Mouse (Mus musculus) layer of hippocampus, postnatal 14 days (tissue): ENCODE data around the gene Mark4. TPM values are rescaled to one million over a fixed set of nuclear protein-coding genes. Genes with fewer than 3 reads are reported as not detected.
A peak's percentile ranks its signal among the peaks of the same experiment; 100 is the strongest.

Experiments
- DNase-seq, 2 experiments: peaks; one replicate each; pipeline ENCODE4 v3.0.0; 2021 to 2022; ENCODE audit warnings: low spot score in 2 of 2, mixed read lengths in 1 of 2
- microRNA-seq, 2 experiments: library from miRNA; unstranded; fragments of <30 nt; microRNA quantifications; one replicate each; pipeline ENCODE4 v1.2.0; 2021
- total RNA-seq, 2 experiments: library from RNA; stranded (reverse); gene quantifications; 2 replicates each; pipeline ENCODE4 v1.2.3; 2021

Mark4 gene
- total RNA-seq, 2 experiments from 2014 or later, result 114 to 119 TPM

DNA sequence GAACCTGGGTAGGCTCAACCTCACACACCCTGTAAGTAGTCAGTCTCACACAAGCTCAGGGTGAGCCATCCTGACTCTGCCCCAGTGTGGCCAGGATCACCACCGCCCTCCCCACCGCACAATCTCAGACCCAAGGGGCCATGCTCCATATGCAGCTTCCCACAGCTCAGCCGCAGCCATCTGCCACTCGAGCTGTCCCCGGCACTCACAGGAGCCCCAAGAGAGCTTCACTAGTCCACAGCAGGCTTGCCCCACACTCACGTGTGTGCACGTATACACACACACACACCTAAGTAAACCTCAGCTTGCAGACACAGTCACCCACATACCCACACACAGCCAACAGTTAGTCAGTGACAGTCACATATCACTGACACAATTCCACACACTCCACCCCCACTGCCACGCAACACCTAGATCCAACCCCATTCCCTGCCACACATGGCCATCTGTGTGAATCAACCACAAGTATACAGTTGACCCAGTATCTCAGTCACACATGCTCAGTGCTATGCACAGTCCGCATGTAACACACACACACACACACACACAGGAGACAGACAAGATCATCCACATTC, 56.0 kb downstream of the Mark4 start:
- DNase-seq, result no peak

DNA sequence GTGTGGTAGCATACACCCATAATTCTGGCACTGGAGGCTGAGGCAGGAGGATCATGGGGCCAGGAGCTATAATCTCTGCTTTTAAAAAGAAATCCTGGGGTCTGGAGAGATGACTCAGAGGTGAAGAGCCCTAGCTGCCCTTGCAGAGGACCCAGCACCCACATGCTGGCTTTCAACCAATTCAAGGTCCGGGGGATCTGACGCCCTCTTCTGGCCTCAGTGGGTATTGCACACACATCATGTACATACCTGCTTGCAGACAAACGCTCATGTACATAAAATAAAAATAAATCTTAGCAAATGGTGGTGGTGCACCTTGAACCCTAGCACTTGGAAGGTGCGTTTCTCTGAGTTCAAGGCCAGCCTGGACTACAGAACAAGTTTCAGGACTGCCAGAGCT, 57.7 kb downstream of the Mark4 start:
- no peak for DNase-seq

DNA sequence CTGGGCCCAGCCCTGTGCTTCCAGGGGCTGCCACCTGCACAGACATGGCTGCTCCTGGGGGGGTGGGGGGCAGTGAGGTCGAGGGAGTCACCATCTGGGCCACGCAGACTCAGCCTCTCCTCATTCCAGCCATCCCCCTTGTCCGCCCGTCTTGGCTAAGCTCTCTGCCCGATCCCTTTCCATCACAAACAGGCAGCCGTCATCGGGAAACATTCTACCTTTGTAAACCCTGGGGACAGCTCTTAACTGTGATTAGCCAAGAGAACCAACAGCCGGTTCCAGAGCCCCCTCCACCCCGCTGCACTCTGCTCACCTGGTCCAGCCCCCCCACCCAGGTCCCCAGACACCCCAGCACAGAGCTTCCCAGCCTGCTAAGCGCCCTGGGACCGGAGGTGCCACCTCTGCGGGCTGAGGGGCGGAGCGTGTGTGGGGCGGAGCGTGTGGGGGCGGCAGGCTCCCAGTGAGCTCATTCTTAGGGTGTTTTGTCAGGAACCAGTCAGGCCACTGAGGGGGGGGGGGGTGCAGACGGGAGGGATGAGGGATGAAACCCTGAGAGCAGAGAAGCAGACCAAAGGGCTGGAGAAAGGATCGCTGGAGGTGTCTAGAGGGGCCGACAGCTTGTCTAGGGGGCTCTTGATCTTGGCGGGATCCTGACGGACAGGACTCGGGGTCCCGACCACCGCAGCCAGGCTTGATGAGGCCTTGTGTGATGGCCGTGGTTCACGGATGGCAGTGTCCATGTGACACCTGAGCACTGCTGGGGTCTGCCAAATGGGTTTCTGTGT, 58.9 kb downstream of the Mark4 start:
- DNase-seq, result no peak

DNA sequence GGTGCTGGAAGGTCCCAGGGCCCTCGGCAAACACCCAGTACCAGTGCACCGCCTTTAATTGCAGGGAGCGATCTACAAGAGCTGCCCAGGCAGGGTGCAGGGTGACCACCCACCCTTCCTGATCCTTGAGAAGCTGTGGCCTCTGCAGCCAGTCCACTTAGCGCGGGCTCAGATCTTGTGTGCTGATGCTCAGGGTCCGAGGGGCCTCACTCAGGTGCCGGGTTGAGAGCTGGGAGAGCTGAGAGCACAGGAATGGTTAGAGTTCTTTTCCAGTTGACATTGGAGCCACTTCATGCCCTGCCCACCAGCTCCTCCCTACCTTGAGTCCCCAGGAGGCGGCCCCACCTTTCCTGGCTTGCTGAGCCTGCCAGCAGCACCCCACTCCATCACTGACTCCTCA, 64.1 kb downstream of the Mark4 start:
- no peak for DNase-seq

DNA sequence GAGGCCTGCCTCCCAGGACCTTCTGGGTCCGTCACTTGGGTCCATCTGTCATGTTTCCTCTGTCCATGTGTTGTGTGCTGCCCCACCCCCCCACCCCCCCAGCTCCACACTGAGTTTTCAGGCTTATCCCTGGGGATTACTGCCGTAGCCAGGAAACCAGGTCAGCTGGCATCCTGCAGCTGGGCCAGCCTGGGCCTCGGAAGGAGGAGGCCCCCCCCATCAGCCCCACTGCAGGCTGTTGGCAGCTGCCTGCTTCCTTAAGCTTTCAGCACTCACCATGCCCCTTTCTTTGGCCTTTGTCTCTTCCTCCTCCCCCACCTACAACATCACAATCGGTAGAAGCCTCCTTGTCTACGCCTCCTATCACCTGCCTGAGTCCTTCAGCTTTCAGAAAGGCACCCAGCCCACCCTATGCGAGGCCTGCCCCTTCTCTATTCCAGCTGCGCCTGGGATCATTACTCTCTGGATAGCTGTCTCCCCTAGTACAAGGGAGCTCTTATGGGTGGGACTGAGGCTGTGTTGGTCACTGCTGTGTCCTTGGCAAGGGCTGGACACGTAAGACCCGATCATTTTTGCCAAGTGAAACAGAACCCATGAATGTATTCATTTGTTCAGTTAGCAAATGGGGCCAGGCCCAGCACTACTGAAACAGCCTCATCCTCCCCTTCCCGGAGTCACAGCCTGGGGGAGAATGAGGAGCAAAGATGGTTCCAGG, 69.8 kb downstream of the Mark4 start:
- DNase-seq, result peak; percentile 45 to 49

DNA sequence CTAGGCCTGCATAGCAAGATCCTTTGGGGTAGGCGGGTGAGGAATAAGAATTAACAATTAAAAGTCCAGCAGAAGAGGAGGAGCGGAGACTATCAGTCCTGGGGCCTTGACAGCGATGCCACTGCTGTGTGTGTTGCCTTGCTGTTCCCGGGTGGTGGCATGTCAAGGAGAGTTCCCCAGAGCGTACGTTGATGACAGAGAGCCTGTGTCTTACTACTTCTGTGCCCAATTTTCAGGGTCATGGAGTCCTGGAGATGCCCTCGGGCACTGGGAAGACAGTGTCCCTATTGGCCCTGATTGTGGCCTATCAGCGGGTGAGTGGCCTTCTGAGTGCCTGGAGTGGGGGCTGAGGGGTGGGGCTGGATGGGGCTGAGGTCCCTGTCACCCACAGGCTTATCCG, 74.9 kb downstream of the Mark4 start:
- DNase-seq, result no peak

DNA sequence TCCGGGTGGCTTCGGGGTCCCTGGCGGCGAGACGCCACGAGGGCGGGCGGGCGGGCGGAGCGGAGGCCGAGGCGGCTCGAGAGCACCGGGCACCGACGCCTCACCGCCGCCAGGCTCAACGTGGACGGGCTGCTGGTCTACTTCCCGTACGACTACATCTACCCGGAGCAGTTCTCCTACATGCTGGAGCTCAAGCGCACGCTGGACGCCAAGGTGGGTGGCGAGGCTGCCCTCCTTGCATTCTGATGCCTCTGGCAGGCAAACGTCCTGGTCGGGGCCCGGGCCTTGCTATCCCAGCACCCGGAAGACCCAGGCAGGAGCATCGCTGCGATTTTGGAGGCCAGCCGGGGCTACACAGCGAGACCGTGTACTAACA, 76.5 kb downstream of the Mark4 start:
- no peak for DNase-seq

DNA sequence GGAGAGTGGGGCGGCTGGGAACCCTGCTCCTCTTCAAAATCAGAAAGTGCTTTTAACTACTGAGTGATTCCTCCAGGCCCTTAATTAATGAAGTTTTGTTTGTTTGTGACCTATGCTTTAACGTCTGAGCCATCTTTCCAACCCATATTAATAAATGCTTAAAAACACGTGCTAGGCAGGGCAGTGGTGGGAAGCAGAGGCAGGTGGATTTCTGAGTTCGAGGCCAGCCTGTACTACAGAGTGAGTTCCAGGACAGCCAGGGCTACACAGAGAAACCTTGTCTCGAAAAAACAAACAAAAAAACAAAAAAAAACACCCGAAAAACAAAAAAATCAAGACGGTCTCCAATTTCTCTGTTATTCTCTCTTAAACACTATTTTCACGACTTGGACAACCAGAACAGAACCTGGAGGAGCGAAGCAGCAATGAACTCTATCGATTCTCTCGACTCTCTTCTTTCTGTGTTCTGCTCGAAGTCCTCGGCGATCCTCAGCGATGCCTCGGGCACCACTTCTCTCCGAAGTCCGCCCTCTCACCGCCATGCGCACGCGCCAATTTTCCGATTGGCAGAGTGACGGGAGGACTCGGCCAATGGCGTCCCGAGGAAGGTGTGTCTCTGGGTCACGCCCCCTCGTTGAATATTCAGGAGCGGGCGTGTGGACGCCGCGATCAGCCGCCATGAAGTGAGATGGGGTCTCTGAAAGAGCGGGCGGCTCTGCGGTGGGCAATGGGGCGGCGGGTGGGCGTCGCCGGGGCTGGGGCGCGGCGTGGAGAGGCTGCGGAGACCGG, 77.0 kb downstream of the Mark4 start, which contains the start of gene Ercc2:
Gene Ercc2 (plus strand): TSS at position 634 of the 789 bp plus-strand sequence.
- DNase-seq, result peak; percentile 99

DNA sequence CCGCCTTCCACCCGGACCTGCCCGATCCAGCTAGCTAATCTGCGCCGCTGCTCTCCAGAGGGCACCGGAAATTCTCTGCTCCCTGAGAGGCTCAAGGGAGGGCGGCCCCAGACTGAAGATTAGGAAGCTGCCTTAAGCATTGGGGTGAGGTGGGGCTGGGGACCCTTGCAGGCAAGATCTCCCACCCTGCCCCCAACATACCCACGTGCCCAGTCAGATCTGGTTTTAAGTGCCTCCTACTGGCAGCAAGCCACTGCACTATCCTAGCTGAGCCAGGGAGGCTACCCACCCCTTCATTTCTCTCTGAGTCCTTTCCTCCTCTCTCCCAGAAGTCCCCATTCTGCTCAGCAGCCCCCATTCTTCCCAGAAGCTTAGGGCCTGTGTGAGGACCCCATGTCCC, 80.6 kb downstream of the Mark4 start:
- no peak for DNase-seq

DNA sequence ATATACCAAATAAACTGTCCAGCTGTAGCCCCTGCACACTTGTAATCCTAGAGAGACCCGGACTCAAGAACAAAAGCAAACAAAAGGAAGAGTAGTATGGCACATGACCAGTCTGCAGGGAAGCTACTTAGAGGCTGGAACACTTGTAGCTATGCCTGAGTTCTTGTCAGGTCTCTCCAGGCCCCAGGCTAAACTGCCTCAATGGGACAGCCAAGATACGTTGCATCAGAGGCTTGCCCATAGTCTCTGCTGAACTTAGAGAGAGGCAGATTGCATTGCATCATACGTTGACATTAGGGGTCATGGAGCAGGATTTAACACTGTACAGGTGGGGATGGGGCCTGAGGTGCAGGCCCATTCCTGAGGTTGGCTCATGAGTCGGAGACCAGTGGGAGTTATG, 82.6 kb downstream of the Mark4 start:
- DNase-seq, result no peak

DNA sequence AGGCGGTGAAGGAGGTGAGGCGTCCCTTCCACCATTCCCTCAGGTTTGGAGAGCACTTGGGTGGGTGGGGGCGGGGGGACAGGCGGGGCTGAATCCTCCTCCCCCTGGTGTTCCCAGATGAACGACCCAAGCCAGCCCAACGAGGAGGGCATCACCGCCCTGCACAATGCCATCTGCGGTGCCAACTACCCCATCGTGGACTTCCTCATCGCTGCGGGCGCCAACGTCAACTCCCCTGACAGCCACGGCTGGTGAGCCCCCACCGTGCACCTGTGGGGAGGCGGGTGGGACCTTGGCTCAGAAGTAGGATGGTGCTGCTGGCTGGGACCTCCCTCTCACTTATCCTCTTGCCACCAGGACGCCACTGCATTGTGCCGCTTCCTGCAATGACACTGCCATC, 83.3 kb downstream of the Mark4 start:
- no peak for DNase-seq

Small RNAs within 50 kb of the gene (microRNA-seq; reads per million reads assigned to microRNA genes)
- 0 to 0.28 reads per million in 2 experiments for gene Mir343

Other genes starting within 250 kb of the Mark4 start
- 1 to 10 TPM; 4.1 to 4.6 TPM for gene Gpr4, start 246.3 kb downstream of the Mark4 start, total RNA-seq
- 10 to 100 TPM; 37.3 to 39.9 TPM for gene Opa3, start 230.5 kb downstream of the Mark4 start, total RNA-seq
- 10 to 100 TPM; 23.2 to 24.2 TPM for gene Vasp, start 187.0 kb downstream of the Mark4 start, total RNA-seq
- gene Ppm1n, start 178.8 kb downstream of the Mark4 start, total RNA-seq, result under 1 TPM in 1 of 2 experiments, not detected in 1; 0.79 TPM
- 100 to 1,000 TPM in 1 of 2 experiments, 10 to 100 TPM in 1; 93.0 to 104 TPM for gene Rtn2, start 176.2 kb downstream of the Mark4 start, total RNA-seq
- gene Fosb, start 148.8 kb downstream of the Mark4 start, total RNA-seq, result 1 to 10 TPM; 6.1 to 6.5 TPM
- gene Ercc1, start 114.0 kb downstream of the Mark4 start, total RNA-seq, result 10 to 100 TPM; 38.3 to 44.7 TPM
- 10 to 100 TPM; 19.6 to 19.8 TPM for gene Cd3eap, start 99.3 kb downstream of the Mark4 start, total RNA-seq
- 1 to 10 TPM; 4.5 to 6.7 TPM for gene Ppp1r13l, start 99.1 kb downstream of the Mark4 start, total RNA-seq
- 10 to 100 TPM; 28.2 to 34.7 TPM for gene Ercc2, start 76.8 kb downstream of the Mark4 start, total RNA-seq
- 1 to 10 TPM; 3.5 to 4.1 TPM for gene Klc3, start 54.7 kb downstream of the Mark4 start, total RNA-seq
- not detected for gene Ckm, start 54.0 kb downstream of the Mark4 start, total RNA-seq
- 1 to 10 TPM in 1 of 2 experiments, under 1 TPM in 1; 0.91 to 1.0 TPM for gene Exoc3l2, start 4.5 kb upstream of the Mark4 start, total RNA-seq
- 1 to 10 TPM; 6.4 to 7.0 TPM for gene Bloc1s3, start 49.5 kb upstream of the Mark4 start, total RNA-seq
- gene Trappc6a, start 49.6 kb upstream of the Mark4 start, total RNA-seq, result 10 to 100 TPM; 23.0 to 24.2 TPM
- under 1 TPM; 0.48 to 0.69 TPM for gene Nkpd1, start 59.0 kb upstream of the Mark4 start, total RNA-seq
- 10 to 100 TPM; 88.3 to 91.7 TPM for gene Ppp1r37, start 104.3 kb upstream of the Mark4 start, total RNA-seq
- gene Zfp296, start 118.5 kb upstream of the Mark4 start, total RNA-seq, result under 1 TPM in 1 of 2 experiments, not detected in 1; 0.53 TPM
- gene Gemin7, start 118.8 kb upstream of the Mark4 start, total RNA-seq, result 10 to 100 TPM; 39.8 to 43.3 TPM
- gene Clasrp, start 145.7 kb upstream of the Mark4 start, total RNA-seq, result 10 to 100 TPM; 85.8 to 95.0 TPM
- 10 to 100 TPM in 1 of 2 experiments, 1 to 10 TPM in 1; 9.9 to 10.5 TPM for gene Relb, start 170.6 kb upstream of the Mark4 start, total RNA-seq
- 100 to 1,000 TPM; 151 to 160 TPM for gene Clptm1, start 206.2 kb upstream of the Mark4 start, total RNA-seq
- gene Apoc2, start 219.1 kb upstream of the Mark4 start, total RNA-seq, result not detected
- not detected for gene Gm44805, start 222.6 kb upstream of the Mark4 start, total RNA-seq
- not detected for gene Apoc4, start 222.7 kb upstream of the Mark4 start, total RNA-seq
- 1 to 10 TPM; 6.1 to 6.8 TPM for gene Apoc1, start 233.8 kb upstream of the Mark4 start, total RNA-seq
- 1,000 to 10,000 TPM; 2,679 to 2,697 TPM for gene Apoe, start 240.4 kb upstream of the Mark4 start, total RNA-seq